Mouse (Mus musculus): ENCODE measurements at regions not wholly inside any gene's neighbourhood (a gene's known extent, or its start where the extent isn't known, plus 50 kb on each side); places are given as distances from the start of the nearest gene placed in this dataset.

DNA sequence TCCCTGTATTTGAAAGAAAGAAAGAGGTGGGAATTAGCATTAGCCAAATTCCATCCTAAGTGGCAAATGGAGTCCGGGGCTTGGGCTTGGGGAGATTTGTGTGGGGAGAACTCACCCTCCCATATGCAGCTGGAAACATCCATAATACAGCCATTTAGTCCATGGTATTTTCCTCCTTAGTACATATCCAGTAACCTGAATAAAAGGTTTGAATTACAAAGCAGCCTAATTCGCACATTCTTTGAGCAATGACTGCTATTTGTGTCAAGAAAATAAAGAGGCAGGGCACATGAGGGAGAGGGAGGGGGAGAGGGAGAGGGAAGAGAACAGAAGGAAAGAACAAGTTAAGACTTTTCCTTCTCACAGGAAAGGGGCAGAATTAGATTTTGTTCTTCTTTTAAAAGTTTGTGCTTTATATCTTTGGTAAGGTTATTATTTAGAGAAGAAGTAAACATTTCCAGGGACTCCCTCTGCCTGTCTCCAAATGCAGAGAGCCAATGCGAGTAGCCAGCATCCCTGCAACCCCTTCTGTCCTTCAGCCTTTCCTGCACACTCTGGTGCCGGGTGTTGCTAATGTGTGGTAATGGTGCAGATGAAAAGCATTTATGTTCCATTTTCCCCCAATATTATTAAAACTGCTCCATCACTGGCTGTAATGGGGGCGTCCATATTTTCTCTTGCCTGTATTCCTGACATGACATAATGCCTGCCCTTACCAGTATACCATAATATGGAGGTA is 530.6 kb upstream of the Lsamp start:
- no peak for TF ChIP-seq GABPA (IDR thresholded peaks at IDR 0.05; ENCODE audit: insufficient replicate concordance, low read depth, low read length)
- TF ChIP-seq ZKSCAN1 (IDR thresholded peaks at IDR 0.05; ENCODE audit: borderline replicate concordance, low read depth, low read length) = no peak
- TF ChIP-seq MAFK (IDR thresholded peaks at IDR 0.05; ENCODE audit: insufficient replicate concordance, low read length) = no peak
- TF ChIP-seq JUN (IDR thresholded peaks at IDR 0.05; ENCODE audit: insufficient read depth, low read depth, low read length) = no peak
- TF ChIP-seq ZMIZ1 (IDR thresholded peaks at IDR 0.05; ENCODE audit: low read depth, low read length) = no peak
- no peak for TF ChIP-seq ZC3H11A (IDR thresholded peaks at IDR 0.05; ENCODE audit: low read depth, low read length)
- TF ChIP-seq RCOR1 (conservative IDR thresholded peaks at IDR 0.05; ENCODE audit: low read depth, low read length) = no peak
- TF ChIP-seq NRF1 (IDR thresholded peaks at IDR 0.05; ENCODE audit: low read depth, low read length) = no peak
- no peak for TF ChIP-seq JUND (conservative IDR thresholded peaks at IDR 0.05; ENCODE audit: low read depth, low read length)
- no peak for TF ChIP-seq TCF12 (IDR thresholded peaks at IDR 0.05; ENCODE audit: low read depth, low read length)
- no peak for TF ChIP-seq TBP (conservative IDR thresholded peaks at IDR 0.05; ENCODE audit: low read depth, low read length)
- TF ChIP-seq EP300 (IDR thresholded peaks at IDR 0.05; ENCODE audit: low read length) = no peak
- TF ChIP-seq KAT2A (IDR thresholded peaks at IDR 0.05; ENCODE audit: insufficient replicate concordance, low read length) = no peak
- TF ChIP-seq IRF4 (IDR thresholded peaks at IDR 0.05; ENCODE audit: low read depth, low read length) = no peak
- no peak for TF ChIP-seq SIN3A (IDR thresholded peaks at IDR 0.05; ENCODE audit: low read length)
- TF ChIP-seq BHLHE40 (IDR thresholded peaks at IDR 0.05; ENCODE audit: low read depth, low read length) = no peak
- no peak for TF ChIP-seq POLR2A (IDR thresholded peaks at IDR 0.05; ENCODE audit: low read depth, low read length)
- TF ChIP-seq NELFE (IDR thresholded peaks at IDR 0.05; ENCODE audit: low read depth, low read length) = no peak
- no peaks in the 10 kb centered on the region for H3K27me3 ChIP-seq (replicated peaks)
- H3K4me1 ChIP-seq (ENCODE audit: control insufficient read depth in 1 of 2, insufficient read depth in 2 of 2) = no peaks in the 10 kb centered on the region
- no peaks in the 10 kb centered on the region for H3K79me2 ChIP-seq (replicated peaks; ENCODE audit: control insufficient read depth, extremely low read depth, insufficient read depth, poor library complexity, severe bottlenecking)
- H3K9me3 ChIP-seq (replicated peaks; ENCODE audit: low read length) = peaks cover 10% of the 10 kb centered on the region
- no peaks in the 10 kb centered on the region for H3K36me3 ChIP-seq (replicated peaks in 1 of 2; ENCODE audit: control insufficient read depth in 1 of 2, insufficient read depth in 1 of 2, low read length in 1 of 2)
- no peak for DNase-seq (ENCODE audit: extremely low read depth)
- dilution Hi-C loops (cut with MboI; ENCODE audit: extremely low pct_ligation_motif_present, extremely low pct_unique_long_range_greater_than_20kb, low sequenced_read_pairs) (no loop called here), in situ Hi-C loops (cut with MboI; ENCODE audit: low pct_ligation_motif_present, low pct_unique_long_range_greater_than_20kb, low sequenced_read_pairs) (no loop called here)
- no peak overlapping the region for H3K9ac ChIP-seq (ENCODE audit: insufficient read depth, low read depth)
- no peak overlapping the region for H3K4me3 ChIP-seq (replicated peaks in 1 of 3; ENCODE audit: low read depth in 2 of 3, low read length in 2 of 3, poor library complexity in 1 of 3)
- H3K27ac ChIP-seq (ENCODE audit: insufficient read depth, low read depth) = no peak overlapping the region
- H3K4me2 ChIP-seq (ENCODE audit: insufficient read depth, low read depth, poor library complexity, severe bottlenecking) = no peak overlapping the region
